Mouse (Mus musculus) 3T3-L1 (cell line): Measurements from ENCODE around the gene Ttc39a.

Experiments
- DNase-seq: peaks from one replicate; pipeline ENCODE4 v3.0.0-alpha.2; 2015; ENCODE audit warnings: low read depth, low spot score

Ttc39a gene

GRCm38 (mm10) chr4:109456821-109457220, 50.4 kb downstream of the Ttc39a start:
- DNase-seq = no peak

GRCm38 (mm10) chr4:109460421-109461179, 54.2 kb downstream of the Ttc39a start:
- DNase-seq = peak; percentile 95

- no peak for DNase-seq
Measured at GRCm38 (mm10) chr4:109463892-109464291, 57.5 kb downstream of the Ttc39a start.

GRCm38 (mm10) chr4:109467687-109468086, 61.3 kb downstream of the Ttc39a start:
- no peak for DNase-seq

- peak; percentile 30 for DNase-seq
Measured at GRCm38 (mm10) chr4:109471606-109472005, 65.2 kb downstream of the Ttc39a start.

- no peak for DNase-seq
Measured at GRCm38 (mm10) chr4:109472566-109472965, 66.1 kb downstream of the Ttc39a start.

- peak; percentile 29 for DNase-seq
Measured at GRCm38 (mm10) chr4:109475078-109475477, 68.7 kb downstream of the Ttc39a start.

GRCm38 (mm10) chr4:109475577-109476553, 69.4 kb downstream of the Ttc39a start:
- peak; percentile 52 for DNase-seq

GRCm38 (mm10) chr4:109476554-109477014, 70.2 kb downstream of the Ttc39a start:
- DNase-seq = peak; percentile 82

GRCm38 (mm10) chr4:109477454-109477853, 71.0 kb downstream of the Ttc39a start:
- no peak for DNase-seq

GRCm38 (mm10) chr4:109481424-109481823, 75.0 kb downstream of the Ttc39a start:
- DNase-seq = peak; percentile 65

- DNase-seq = no peak
Measured at GRCm38 (mm10) chr4:109482701-109483100, 76.3 kb downstream of the Ttc39a start.

- peak; percentile 90 for DNase-seq
Measured at GRCm38 (mm10) chr4:109484621-109485020, 78.2 kb downstream of the Ttc39a start, which contains the start of gene Rnf11. Rnf11 (minus strand) TSS chr4:109484728.

GRCm38 (mm10) chr4:109488812-109489211, 82.4 kb downstream of the Ttc39a start:
- no peak for DNase-seq

GRCm38 (mm10) chr4:109493581-109493980, 87.2 kb downstream of the Ttc39a start:
- DNase-seq = no peak
